Mouse (Mus musculus) myocyte (in vitro differentiated cells): ENCODE results near the gene Bicc1.

Experiments
- CEBPB ChIP-seq: IDR thresholded peaks from 2 replicates; pipeline ENCODE4 v1.6.1; 2011; ENCODE audit warnings: mild to moderate bottlenecking, moderate library complexity; ENCODE audit not compliant: poor library complexity, insufficient read depth, severe bottlenecking
- E2F4 ChIP-seq: IDR thresholded peaks from one replicate; pipeline ENCODE4 v1.6.1; 2011; ENCODE audit warnings: mild to moderate bottlenecking, control low read depth, moderate library complexity; ENCODE audit not compliant: insufficient read depth
- MAX ChIP-seq: IDR thresholded peaks from one replicate; pipeline ENCODE4 v1.6.1; 2011; ENCODE audit warnings: low read depth, mild to moderate bottlenecking, control low read depth
- MYOD1 ChIP-seq, 3 experiments: IDR thresholded peaks; one replicate each; pipeline ENCODE4 v1.6.1; 2011; ENCODE audit warnings: control low read depth in 2 of 3, low read depth in 2 of 3, mild to moderate bottlenecking in 2 of 3, moderate library complexity in 1 of 3; ENCODE audit not compliant: insufficient read length in 2 of 3, control insufficient read depth in 1 of 3
- MYOG ChIP-seq, 3 experiments: IDR thresholded peaks; one replicate each; pipeline ENCODE4 v1.6.1; 2011; ENCODE audit warnings: control low read depth in 2 of 3, low read depth in 2 of 3, mild to moderate bottlenecking in 2 of 3; ENCODE audit not compliant: insufficient read length in 2 of 3, control insufficient read depth in 1 of 3, insufficient read depth in 1 of 3
- POLR2A ChIP-seq: IDR thresholded peaks from one replicate; pipeline ENCODE4 v1.6.1; 2011; ENCODE audit warnings: low read depth, mild to moderate bottlenecking, control low read depth, moderate library complexity; ENCODE audit not compliant: insufficient read length
- POLR2AphosphoS2 ChIP-seq: IDR thresholded peaks from one replicate; pipeline ENCODE4 v1.6.1; 2011; ENCODE audit warnings: low read depth, control low read depth; ENCODE audit not compliant: insufficient read length
- SRF ChIP-seq: IDR thresholded peaks from one replicate; pipeline ENCODE4 v1.6.1; 2011; ENCODE audit warnings: low read depth; ENCODE audit not compliant: control insufficient read depth, insufficient read length
- TCF12 ChIP-seq: IDR thresholded peaks from one replicate; pipeline ENCODE4 v1.6.1; 2011; ENCODE audit warnings: mild to moderate bottlenecking, control low read depth; ENCODE audit not compliant: poor library complexity, insufficient read depth, severe bottlenecking
- TCF3 ChIP-seq: IDR thresholded peaks from one replicate; pipeline ENCODE4 v1.6.1; 2011; ENCODE audit warnings: low read depth, control low read depth; ENCODE audit not compliant: insufficient read length
- USF1 ChIP-seq: IDR thresholded peaks from one replicate; pipeline ENCODE4 v1.6.1; 2011; ENCODE audit warnings: low read depth, mild to moderate bottlenecking, control low read depth, moderate library complexity

GRCm38 (mm10) chr10:71175280-71175679 lies 15.8 kb upstream of the Bicc1 start:
- TF ChIP-seq POLR2A, result no peak
- no peak for TF ChIP-seq TCF3
- TF ChIP-seq USF1, result no peak
- no peak for TF ChIP-seq CEBPB
- TF ChIP-seq SRF, result no peak
- no peak for TF ChIP-seq TCF12
- TF ChIP-seq MYOG (IDR thresholded peaks at IDR 0.05; ENCODE audit: control insufficient read depth in 1 of 3, insufficient read depth in 1 of 3, insufficient read length in 2 of 3, low read depth in 2 of 3), result no peak
- TF ChIP-seq POLR2AphosphoS2, result no peak
- no peak for TF ChIP-seq MYOD1 (IDR thresholded peaks at IDR 0.05; ENCODE audit: control insufficient read depth in 1 of 3, insufficient read length in 2 of 3, low read depth in 2 of 3)
- TF ChIP-seq E2F4, result no peak
- TF ChIP-seq MAX, result no peak
